Mouse (Mus musculus): ENCODE data around the gene Bex6.
A peak's percentile ranks its signal among the peaks of the same experiment; 100 is the strongest.

Gene Bex6

GRCm38 (mm10) chr16:32179333-32179901, at the start of gene Bex6:
TSS of gene Bex6 (plus strand) at chr16:32179823.
- Histone ChIP-seq H3K36me3 (ENCODE audit: insufficient read depth, low read length) (no peaks in the 10 kb centered on the region), H3K4me1 (replicated peaks; ENCODE audit: low read depth, low read length) (peaks cover 27% of the 10 kb centered on the region), H3K27me3 (ENCODE audit: insufficient read depth, low read length) (no peaks in the 10 kb centered on the region), H3K9me3 (ENCODE audit: low read length) (peaks cover 8% of the 10 kb centered on the region; the same call in 1 of the 2 replicates), H3K4me3 (replicated peaks; ENCODE audit: low read length) (no peak within 1 kb of the TSS)
- TF ChIP-seq NANOG (IDR thresholded peaks at IDR 0.05; ENCODE audit: borderline replicate concordance, low read length) (no peak), CTCF (conservative IDR thresholded peaks at IDR 0.05; ENCODE audit: low read length) (no peak)

- H3K36me3 ChIP-seq (ENCODE audit: insufficient read depth, low read length), result peaks cover 21% of the 10 kb centered on the region
- H3K27me3 ChIP-seq (ENCODE audit: insufficient read depth, low read length), result no peaks in the 10 kb centered on the region
- 0 out of 2 replicates have a peak, but pooled peaks cover 3% of the 10 kb centered on the region for H3K9me3 ChIP-seq (ENCODE audit: low read length)
- TF ChIP-seq NANOG (IDR thresholded peaks at IDR 0.05; ENCODE audit: borderline replicate concordance, low read length) (no peak), CTCF (conservative IDR thresholded peaks at IDR 0.05; ENCODE audit: low read length) (no peak), POU5F1 (IDR thresholded peaks at IDR 0.05; ENCODE audit: borderline replicate concordance, low read length) (no peak)
- peak overlapping the region; percentile 77 for H3K4me3 ChIP-seq (replicated peaks; ENCODE audit: low read length)
- peaks cover 77% of the 10 kb centered on the region for H3K4me1 ChIP-seq (replicated peaks; ENCODE audit: low read depth, low read length)
Measured at GRCm38 (mm10) chr16:32130190-32130826, 49.3 kb upstream of the Bex6 start.

GRCm38 (mm10) chr16:32133148-32133547, 46.5 kb upstream of the Bex6 start:
- H3K36me3 ChIP-seq (ENCODE audit: insufficient read depth, low read length), result peaks cover 21% of the 10 kb centered on the region
- no peak for TF ChIP-seq CTCF (conservative IDR thresholded peaks at IDR 0.05; ENCODE audit: low read length)
- TF ChIP-seq POU5F1 (IDR thresholded peaks at IDR 0.05; ENCODE audit: borderline replicate concordance, low read length), result no peak
- no peak for TF ChIP-seq NANOG (IDR thresholded peaks at IDR 0.05; ENCODE audit: borderline replicate concordance, low read length)
- H3K9me3 ChIP-seq (ENCODE audit: low read length), result 0 out of 2 replicates have a peak, but pooled peaks cover 3% of the 10 kb centered on the region
- H3K4me3 ChIP-seq (replicated peaks; ENCODE audit: low read length), result no peak overlapping the region
- peaks cover 58% of the 10 kb centered on the region for H3K4me1 ChIP-seq (replicated peaks; ENCODE audit: low read depth, low read length)
- no peaks in the 10 kb centered on the region for H3K27me3 ChIP-seq (ENCODE audit: insufficient read depth, low read length)

- Histone ChIP-seq H3K9me3 (ENCODE audit: low read length) (0 out of 2 replicates have a peak, but pooled peaks cover 3% of the 10 kb centered on the region), H3K27me3 (ENCODE audit: insufficient read depth, low read length) (peaks cover 6% of the 10 kb centered on the region; the same call in 1 of the 2 replicates), H3K4me3 (replicated peaks; ENCODE audit: low read length) (peak overlapping the region; percentile 76), H3K36me3 (ENCODE audit: insufficient read depth, low read length) (peaks cover 17% of the 10 kb centered on the region), H3K4me1 (replicated peaks; ENCODE audit: low read depth, low read length) (peaks cover 34% of the 10 kb centered on the region)
- TF ChIP-seq POU5F1 (IDR thresholded peaks at IDR 0.05; ENCODE audit: borderline replicate concordance, low read length) (no peak), NANOG (IDR thresholded peaks at IDR 0.05; ENCODE audit: borderline replicate concordance, low read length) (no peak), CTCF (conservative IDR thresholded peaks at IDR 0.05; ENCODE audit: low read length) (no peak)
Measured at GRCm38 (mm10) chr16:32135842-32136357, 43.7 kb upstream of the Bex6 start.

- Histone ChIP-seq H3K36me3 (ENCODE audit: insufficient read depth, low read length) (peaks cover 11% of the 10 kb centered on the region; the same call in 1 of the 2 replicates), H3K4me3 (replicated peaks; ENCODE audit: low read length) (no peak overlapping the region), H3K27me3 (ENCODE audit: insufficient read depth, low read length) (peaks cover 7% of the 10 kb centered on the region; the same call in 1 of the 2 replicates), H3K9me3 (ENCODE audit: low read length) (peaks cover 13% of the 10 kb centered on the region), H3K4me1 (replicated peaks; ENCODE audit: low read depth, low read length) (peaks cover 26% of the 10 kb centered on the region)
- TF ChIP-seq NANOG (IDR thresholded peaks at IDR 0.05; ENCODE audit: borderline replicate concordance, low read length) (no peak), POU5F1 (IDR thresholded peaks at IDR 0.05; ENCODE audit: borderline replicate concordance, low read length) (no peak), CTCF (conservative IDR thresholded peaks at IDR 0.05; ENCODE audit: low read length) (no peak)
Measured at GRCm38 (mm10) chr16:32138954-32139353, 40.7 kb upstream of the Bex6 start.

- TF ChIP-seq POU5F1 (IDR thresholded peaks at IDR 0.05; ENCODE audit: borderline replicate concordance, low read length) (no peak), CTCF (conservative IDR thresholded peaks at IDR 0.05; ENCODE audit: low read length) (no peak), NANOG (IDR thresholded peaks at IDR 0.05; ENCODE audit: borderline replicate concordance, low read length) (no peak)
- H3K27me3 ChIP-seq (ENCODE audit: insufficient read depth, low read length), result peaks cover 7% of the 10 kb centered on the region; the same call in 1 of the 2 replicates
- H3K36me3 ChIP-seq (ENCODE audit: insufficient read depth, low read length), result peaks cover 17% of the 10 kb centered on the region; the same call in 1 of the 2 replicates
- peaks cover 16% of the 10 kb centered on the region; the same call in 1 of the 2 replicates for H3K4me1 ChIP-seq (replicated peaks; ENCODE audit: low read depth, low read length)
- 0 out of 2 replicates have a peak overlapping the region, but pooled peaks have one; percentile 17 for H3K4me3 ChIP-seq (replicated peaks; ENCODE audit: low read length)
- peaks cover 45% of the 10 kb centered on the region for H3K9me3 ChIP-seq (ENCODE audit: low read length)
Measured at GRCm38 (mm10) chr16:32143766-32144165, 35.9 kb upstream of the Bex6 start.

GRCm38 (mm10) chr16:32144592-32144991, 35.0 kb upstream of the Bex6 start:
- Histone ChIP-seq H3K36me3 (ENCODE audit: insufficient read depth, low read length) (peaks cover 17% of the 10 kb centered on the region; the same call in 1 of the 2 replicates), H3K4me1 (replicated peaks; ENCODE audit: low read depth, low read length) (peaks cover 16% of the 10 kb centered on the region; the same call in 1 of the 2 replicates), H3K9me3 (ENCODE audit: low read length) (peaks cover 45% of the 10 kb centered on the region), H3K27me3 (ENCODE audit: insufficient read depth, low read length) (peaks cover 6% of the 10 kb centered on the region; the same call in 1 of the 2 replicates), H3K4me3 (replicated peaks; ENCODE audit: low read length) (no peak overlapping the region)
- TF ChIP-seq POU5F1 (IDR thresholded peaks at IDR 0.05; ENCODE audit: borderline replicate concordance, low read length), result no peak
- no peak for TF ChIP-seq CTCF (conservative IDR thresholded peaks at IDR 0.05; ENCODE audit: low read length)
- TF ChIP-seq NANOG (IDR thresholded peaks at IDR 0.05; ENCODE audit: borderline replicate concordance, low read length), result no peak

- H3K36me3 ChIP-seq (ENCODE audit: insufficient read depth, low read length), result peaks cover 17% of the 10 kb centered on the region; the same call in 1 of the 2 replicates
- H3K27me3 ChIP-seq (ENCODE audit: insufficient read depth, low read length), result no peaks in the 10 kb centered on the region
- H3K4me3 ChIP-seq (replicated peaks; ENCODE audit: low read length), result peak overlapping the region; percentile 32; the same call in 1 of the 2 replicates
- TF ChIP-seq NANOG (IDR thresholded peaks at IDR 0.05; ENCODE audit: borderline replicate concordance, low read length), result no peak
- TF ChIP-seq POU5F1 (IDR thresholded peaks at IDR 0.05; ENCODE audit: borderline replicate concordance, low read length), result no peak
- TF ChIP-seq CTCF (conservative IDR thresholded peaks at IDR 0.05; ENCODE audit: low read length), result no peak
- peaks cover 13% of the 10 kb centered on the region; the same call in 1 of the 2 replicates for H3K4me1 ChIP-seq (replicated peaks; ENCODE audit: low read depth, low read length)
- H3K9me3 ChIP-seq (ENCODE audit: low read length), result peaks cover 45% of the 10 kb centered on the region
Measured at GRCm38 (mm10) chr16:32147589-32148207, 31.9 kb upstream of the Bex6 start.
